Mouse (Mus musculus): ENCODE data around the gene Gm26602. TPM values are rescaled to one million over a fixed set of nuclear protein-coding genes. Genes with fewer than 3 reads are reported as not detected.
"Not testable (repeated sequence)": the region's sequence is repeated elsewhere in the genome, so short reads cannot be mapped to it uniquely, and the experiment has no call there.

Gene Gm26602
- polyA plus RNA-seq, 1 experiment from 2014 or later = 4.3 TPM

GRCm38 (mm10) chr10:79889386-79889785 is 21.3 kb upstream of the Gm26602 start:
- Histone ChIP-seq H3K4me2 (ENCODE audit: low read depth, low read length) (no peak overlapping the region), H3K36me3 (replicated peaks; ENCODE audit: control insufficient read depth, insufficient read depth, low read depth, low read length) (no peaks in the 10 kb centered on the region), H3K9me3 (replicated peaks; ENCODE audit: control insufficient read depth, low read length) (no peaks in the 10 kb centered on the region), H3K4me1 (ENCODE audit: control insufficient read depth, insufficient read depth, low read length) (no peaks in the 10 kb centered on the region), H3K4me3 (ENCODE audit: low read depth, low read length) (no peak overlapping the region), H3K27ac (replicated peaks; ENCODE audit: low read depth, low read length) (no peak overlapping the region), H3K27me3 (ENCODE audit: control insufficient read depth, insufficient read depth, low read length) (no peaks in the 10 kb centered on the region), H3K9ac (replicated peaks; ENCODE audit: low read length) (no peak overlapping the region)
- ATAC-seq (replicated peaks; ENCODE audit: insufficient number of reproducible peaks, low FRiP score, low TSS enrichment, low read depth) = no peak
- WGBS = 86% methylated on average over 2 of the region's 2 CpGs
- DNase-seq (ENCODE audit: low spot score) = no peak

- no peaks in the 10 kb centered on the region for H3K9me3 ChIP-seq (replicated peaks; ENCODE audit: control insufficient read depth, low read length)
- H3K4me3 ChIP-seq (ENCODE audit: low read depth, low read length) = no peak within 1 kb of the TSS
- H3K36me3 ChIP-seq (replicated peaks; ENCODE audit: control insufficient read depth, insufficient read depth, low read depth, low read length) = peaks cover 2% of the 10 kb centered on the region; the same call in 1 of the 2 replicates
- H3K9ac ChIP-seq (replicated peaks; ENCODE audit: low read length) = no peak within 1 kb of the TSS
- H3K27ac ChIP-seq (replicated peaks; ENCODE audit: low read depth, low read length) = no peak within 1 kb of the TSS
- H3K27me3 ChIP-seq (ENCODE audit: control insufficient read depth, insufficient read depth, low read length) = no peaks in the 10 kb centered on the region
- H3K4me1 ChIP-seq (ENCODE audit: control insufficient read depth, insufficient read depth, low read length) = no peaks in the 10 kb centered on the region
- 41% methylated on average over 5 of the region's 5 CpGs for WGBS
- no peak for ATAC-seq (replicated peaks; ENCODE audit: insufficient number of reproducible peaks, low FRiP score, low TSS enrichment, low read depth)
- DNase-seq (ENCODE audit: low spot score) = no peak
- no peak within 1 kb of the TSS for H3K4me2 ChIP-seq (ENCODE audit: low read depth, low read length)
These were observed 20.0 kb upstream of the Gm26602 start, which contains the start of gene Cfd for GRCm38 (mm10) chr10:79890670-79891069. Gene Cfd, plus strand, starts transcription at chr10:79890853.

DNA sequence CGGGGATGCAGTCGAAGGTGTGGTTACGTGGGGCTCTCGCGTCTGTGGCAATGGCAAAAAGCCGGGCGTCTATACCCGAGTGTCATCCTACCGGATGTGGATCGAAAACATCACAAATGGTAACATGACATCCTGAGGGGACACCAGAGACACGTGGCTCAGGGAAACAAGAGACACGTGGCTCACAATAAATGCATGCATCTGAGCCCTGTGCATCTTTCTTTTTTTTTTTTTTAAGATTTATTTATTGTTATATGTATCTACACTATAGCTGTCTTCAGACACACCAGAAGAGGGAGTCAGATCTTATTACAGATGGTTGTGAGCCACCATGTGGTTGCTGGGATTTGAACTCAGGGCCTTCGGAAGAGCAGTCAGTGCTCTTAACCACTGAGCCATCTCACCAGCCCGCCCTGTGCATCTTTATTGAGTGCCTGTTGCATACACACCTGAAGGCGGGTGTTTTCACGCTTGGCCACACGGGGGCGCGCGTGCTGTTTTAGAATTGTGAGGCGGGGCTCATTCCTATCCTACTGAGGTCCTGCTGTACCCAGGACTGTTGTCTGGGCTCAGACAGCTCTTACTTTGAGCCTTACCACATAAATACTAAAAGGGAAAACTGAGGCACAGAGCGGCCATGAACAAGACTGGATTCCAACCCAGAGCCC is 18.1 kb upstream of the Gm26602 start:
- not testable (repeated sequence) for H3K36me3 ChIP-seq (replicated peaks; ENCODE audit: control insufficient read depth, insufficient read depth, low read depth, low read length); H3K27ac ChIP-seq (replicated peaks; ENCODE audit: low read depth, low read length); H3K4me3 ChIP-seq (ENCODE audit: low read depth, low read length); H3K27me3 ChIP-seq (ENCODE audit: control insufficient read depth, insufficient read depth, low read length); H3K9ac ChIP-seq (replicated peaks; ENCODE audit: low read length); H3K4me1 ChIP-seq (ENCODE audit: control insufficient read depth, insufficient read depth, low read length); H3K9me3 ChIP-seq (replicated peaks; ENCODE audit: control insufficient read depth, low read length); ATAC-seq (replicated peaks; ENCODE audit: insufficient number of reproducible peaks, low FRiP score, low TSS enrichment, low read depth); H3K4me2 ChIP-seq (ENCODE audit: low read depth, low read length)
- WGBS = 49% methylated on average over 22 of the region's 22 CpGs
- DNase-seq (ENCODE audit: low spot score) = peak; percentile 86

GRCm38 (mm10) chr10:79896306-79896705 is 14.3 kb upstream of the Gm26602 start:
- WGBS = 92% methylated on average over 16 of the region's 16 CpGs
- Histone ChIP-seq H3K4me1 (ENCODE audit: control insufficient read depth, insufficient read depth, low read length) (no peaks in the 10 kb centered on the region), H3K27me3 (ENCODE audit: control insufficient read depth, insufficient read depth, low read length) (no peaks in the 10 kb centered on the region), H3K9ac (replicated peaks; ENCODE audit: low read length) (no peak overlapping the region), H3K36me3 (replicated peaks; ENCODE audit: control insufficient read depth, insufficient read depth, low read depth, low read length) (peaks cover 4% of the 10 kb centered on the region), H3K27ac (replicated peaks; ENCODE audit: low read depth, low read length) (no peak overlapping the region), H3K4me2 (ENCODE audit: low read depth, low read length) (no peak overlapping the region), H3K9me3 (replicated peaks; ENCODE audit: control insufficient read depth, low read length) (no peaks in the 10 kb centered on the region; the same call in 1 of the 2 replicates), H3K4me3 (ENCODE audit: low read depth, low read length) (no peak overlapping the region)
- DNase-seq (ENCODE audit: low spot score) (no peak), ATAC-seq (replicated peaks; ENCODE audit: insufficient number of reproducible peaks, low FRiP score, low TSS enrichment, low read depth) (no peak)

DNA sequence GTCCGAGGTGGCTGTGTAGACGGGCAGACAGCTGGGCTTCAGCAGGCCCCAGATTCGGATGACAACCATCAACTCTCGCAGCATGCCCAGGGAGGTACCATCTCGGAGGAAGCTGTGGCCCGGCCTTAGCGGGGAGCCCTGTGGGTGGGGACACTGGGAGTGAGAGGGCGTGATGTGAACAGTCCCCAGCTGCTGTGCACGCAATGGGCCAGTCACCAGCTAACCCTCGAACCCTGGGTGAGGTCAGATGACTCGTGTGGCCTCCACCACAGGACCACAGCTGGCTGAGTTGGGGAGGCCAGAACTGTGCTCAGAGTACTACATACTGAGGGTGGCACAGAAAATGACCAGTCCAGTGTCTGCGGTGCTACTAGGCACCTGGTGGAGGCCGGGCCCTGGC is 13.8 kb upstream of the Gm26602 start:
- H3K9me3 ChIP-seq (replicated peaks; ENCODE audit: control insufficient read depth, low read length) = no peaks in the 10 kb centered on the region; the same call in 1 of the 2 replicates
- no peak overlapping the region for H3K9ac ChIP-seq (replicated peaks; ENCODE audit: low read length)
- no peaks in the 10 kb centered on the region for H3K27me3 ChIP-seq (ENCODE audit: control insufficient read depth, insufficient read depth, low read length)
- 85% methylated on average over 13 of the region's 13 CpGs for WGBS
- H3K36me3 ChIP-seq (replicated peaks; ENCODE audit: control insufficient read depth, insufficient read depth, low read depth, low read length) = peaks cover 4% of the 10 kb centered on the region
- no peak overlapping the region for H3K4me3 ChIP-seq (ENCODE audit: low read depth, low read length)
- H3K27ac ChIP-seq (replicated peaks; ENCODE audit: low read depth, low read length) = no peak overlapping the region
- ATAC-seq (replicated peaks; ENCODE audit: insufficient number of reproducible peaks, low FRiP score, low TSS enrichment, low read depth) = no peak
- DNase-seq (ENCODE audit: low spot score) = no peak
- no peaks in the 10 kb centered on the region for H3K4me1 ChIP-seq (ENCODE audit: control insufficient read depth, insufficient read depth, low read length)
- H3K4me2 ChIP-seq (ENCODE audit: low read depth, low read length) = no peak overlapping the region

DNA sequence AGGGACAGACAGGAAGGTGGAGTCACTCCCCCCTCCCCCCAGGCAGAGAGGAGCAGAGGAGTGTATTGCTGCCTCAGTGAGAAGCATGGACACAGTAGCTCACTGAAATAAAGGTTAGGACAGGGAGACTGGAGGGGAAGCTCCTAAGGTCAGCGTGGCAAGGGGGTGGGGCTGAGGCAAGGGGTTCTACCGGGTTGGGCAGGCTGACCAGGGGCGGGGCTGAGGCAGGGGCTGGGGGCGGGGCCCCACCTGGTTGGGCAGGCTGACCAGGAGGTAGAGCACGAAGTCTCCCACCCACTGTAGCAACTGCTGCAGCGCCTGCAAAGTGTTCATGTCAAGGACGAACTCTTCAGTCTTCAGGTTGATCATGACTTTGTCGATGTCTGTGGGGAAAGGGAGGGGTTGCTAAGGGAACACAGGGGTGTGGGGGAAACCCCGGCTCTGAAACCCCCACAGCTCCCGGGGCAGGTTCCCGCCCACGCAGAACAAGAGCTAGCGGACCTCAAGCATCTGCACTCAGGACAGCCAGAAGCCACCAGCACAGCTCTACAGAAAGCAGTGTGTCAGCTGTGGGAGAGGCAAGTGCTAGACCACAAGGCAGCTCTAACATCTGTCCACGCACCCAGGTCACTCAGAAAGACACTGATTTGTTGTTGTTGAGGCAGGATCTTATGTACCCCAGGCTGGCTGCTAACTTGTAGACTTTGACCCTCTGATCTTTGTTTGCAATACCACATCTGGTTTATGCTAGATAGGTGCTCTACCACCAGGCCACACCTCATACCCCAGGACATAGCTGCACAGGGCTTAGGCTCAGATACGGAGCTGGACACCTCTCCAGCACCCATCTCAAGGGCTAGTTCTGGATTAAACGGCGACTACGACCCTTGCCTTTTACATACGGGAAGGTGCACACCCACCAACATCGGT is 13.1 kb upstream of the Gm26602 start:
- peak overlapping the region; percentile 13; the same call in 1 of the 2 replicates for H3K9ac ChIP-seq (replicated peaks; ENCODE audit: low read length)
- H3K4me1 ChIP-seq (ENCODE audit: control insufficient read depth, insufficient read depth, low read length) = no peaks in the 10 kb centered on the region
- H3K36me3 ChIP-seq (replicated peaks; ENCODE audit: control insufficient read depth, insufficient read depth, low read depth, low read length) = peaks cover 6% of the 10 kb centered on the region
- no peak overlapping the region for H3K27ac ChIP-seq (replicated peaks; ENCODE audit: low read depth, low read length)
- H3K4me2 ChIP-seq (ENCODE audit: low read depth, low read length) = no peak overlapping the region
- no peaks in the 10 kb centered on the region for H3K27me3 ChIP-seq (ENCODE audit: control insufficient read depth, insufficient read depth, low read length)
- WGBS = 51% methylated on average over 20 of the region's 20 CpGs
- ATAC-seq (replicated peaks; ENCODE audit: insufficient number of reproducible peaks, low FRiP score, low TSS enrichment, low read depth) = no peak
- H3K9me3 ChIP-seq (replicated peaks; ENCODE audit: control insufficient read depth, low read length) = no peaks in the 10 kb centered on the region; the same call in 1 of the 2 replicates
- DNase-seq (ENCODE audit: low spot score) = no peak
- no peak overlapping the region for H3K4me3 ChIP-seq (ENCODE audit: low read depth, low read length)

- ATAC-seq (replicated peaks; ENCODE audit: insufficient number of reproducible peaks, low FRiP score, low TSS enrichment, low read depth) (0 out of 2 replicates have a peak, but pooled peaks have one; percentile 17), DNase-seq (ENCODE audit: low spot score) (no peak)
- Histone ChIP-seq H3K36me3 (replicated peaks; ENCODE audit: control insufficient read depth, insufficient read depth, low read depth, low read length) (peaks cover 13% of the 10 kb centered on the region), H3K4me3 (ENCODE audit: low read depth, low read length) (no peak overlapping the region), H3K4me2 (ENCODE audit: low read depth, low read length) (no peak overlapping the region), H3K9me3 (replicated peaks; ENCODE audit: control insufficient read depth, low read length) (no peaks in the 10 kb centered on the region; the same call in 1 of the 2 replicates), H3K4me1 (ENCODE audit: control insufficient read depth, insufficient read depth, low read length) (no peaks in the 10 kb centered on the region), H3K9ac (replicated peaks; ENCODE audit: low read length) (no peak overlapping the region), H3K27me3 (ENCODE audit: control insufficient read depth, insufficient read depth, low read length) (no peaks in the 10 kb centered on the region), H3K27ac (replicated peaks; ENCODE audit: low read depth, low read length) (no peak overlapping the region)
- 54% methylated on average over 2 of the region's 2 CpGs for WGBS
These were observed 9.7 kb upstream of the Gm26602 start for GRCm38 (mm10) chr10:79900951-79901410.

DNA sequence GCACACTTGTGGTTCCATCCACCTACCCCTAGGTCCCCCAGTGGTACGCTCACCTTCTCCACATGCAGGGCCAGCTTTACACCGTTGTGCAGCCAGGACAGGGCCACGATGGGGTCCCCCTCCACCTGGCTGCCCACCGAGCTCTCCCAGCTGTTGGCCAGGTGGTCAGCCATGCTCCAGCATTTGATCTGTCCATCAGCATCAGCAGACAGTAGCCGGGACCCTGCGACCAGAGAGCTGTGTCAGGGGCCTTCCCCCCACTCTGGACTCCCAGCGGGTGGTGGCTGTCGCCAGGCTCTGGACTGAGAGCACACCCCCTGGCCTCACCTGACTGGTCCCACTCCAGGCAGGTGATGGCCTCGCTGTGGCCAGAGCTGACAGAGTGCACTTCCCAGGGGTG is 3.9 kb upstream of the Gm26602 start:
- no peaks in the 10 kb centered on the region; the same call in 1 of the 2 replicates for H3K4me1 ChIP-seq (ENCODE audit: control insufficient read depth, insufficient read depth, low read length)
- no peak overlapping the region for H3K9ac ChIP-seq (replicated peaks; ENCODE audit: low read length)
- DNase-seq (ENCODE audit: low spot score) (no peak), ATAC-seq (replicated peaks; ENCODE audit: insufficient number of reproducible peaks, low FRiP score, low TSS enrichment, low read depth) (no peak)
- H3K4me3 ChIP-seq (ENCODE audit: low read depth, low read length) = no peak overlapping the region
- H3K9me3 ChIP-seq (replicated peaks; ENCODE audit: control insufficient read depth, low read length) = no peaks in the 10 kb centered on the region
- H3K27me3 ChIP-seq (ENCODE audit: control insufficient read depth, insufficient read depth, low read length) = no peaks in the 10 kb centered on the region
- H3K4me2 ChIP-seq (ENCODE audit: low read depth, low read length) = no peak overlapping the region
- peaks cover 14% of the 10 kb centered on the region for H3K36me3 ChIP-seq (replicated peaks; ENCODE audit: control insufficient read depth, insufficient read depth, low read depth, low read length)
- H3K27ac ChIP-seq (replicated peaks; ENCODE audit: low read depth, low read length) = no peak overlapping the region
- WGBS = 91% methylated on average over 9 of the region's 9 CpGs

All from embryonic facial prominence, embryonic 11.5 days (tissue).